Mouse (Mus musculus) urinary bladder, adult 2 months (tissue): ENCODE measurements around the gene Ift57. TPM values are rescaled to one million over a fixed set of nuclear protein-coding genes. Genes with fewer than 3 reads are reported as not detected.

ENCODE experiments used
- DNase-seq: peaks from one replicate; pipeline ENCODE4 v3.0.0; 2022; ENCODE audit warnings: low spot score
- polyA plus RNA-seq: library from polyadenylated mRNA; depleted of rRNA; stranded (reverse); fragments of >200 nt; gene quantifications from 2 replicates; pipeline ENCODE4 v1.2.3, GENCODE M21; 2012; rRNA removed

Gene Ift57
- polyA plus RNA-seq, 1 experiment: 26.5 TPM

- no peak for DNase-seq
These were observed 93.4 kb downstream of the Ift57 start for GRCm38 (mm10) chr16:49792446-49792878.

- DNase-seq: no peak
These were observed 94.6 kb downstream of the Ift57 start for GRCm38 (mm10) chr16:49793596-49793995.

- DNase-seq: no peak
These were observed 97.2 kb downstream of the Ift57 start for GRCm38 (mm10) chr16:49796271-49796670.

- no peak for DNase-seq
These were observed 97.9 kb downstream of the Ift57 start for GRCm38 (mm10) chr16:49796954-49797353.

- DNase-seq: no peak
These were observed 99.8 kb downstream of the Ift57 start for GRCm38 (mm10) chr16:49798790-49799189.

GRCm38 (mm10) chr16:49799597-49800561 is 100.8 kb downstream of the Ift57 start, which contains the start of gene Cd47:
TSS of gene Cd47 (plus strand) at chr16:49800533.
- no peak for DNase-seq

- no peak for DNase-seq
These were observed 102.0 kb downstream of the Ift57 start for GRCm38 (mm10) chr16:49800996-49801395.

- DNase-seq: no peak
These were observed 102.4 kb downstream of the Ift57 start for GRCm38 (mm10) chr16:49801399-49801798.

GRCm38 (mm10) chr16:49802993-49803392 is 104.0 kb downstream of the Ift57 start:
- no peak for DNase-seq

GRCm38 (mm10) chr16:49803932-49804461 is 105.0 kb downstream of the Ift57 start:
- DNase-seq: no peak

- DNase-seq: no peak
These were observed 107.9 kb downstream of the Ift57 start for GRCm38 (mm10) chr16:49806920-49807319.

GRCm38 (mm10) chr16:49807419-49807841 is 108.4 kb downstream of the Ift57 start:
- DNase-seq: no peak

- no peak for DNase-seq
These were observed 108.9 kb downstream of the Ift57 start for GRCm38 (mm10) chr16:49807862-49808430.

GRCm38 (mm10) chr16:49811897-49812296 is 112.9 kb downstream of the Ift57 start:
- no peak for DNase-seq

GRCm38 (mm10) chr16:49812821-49813616 is 114.0 kb downstream of the Ift57 start:
- DNase-seq: no peak

GRCm38 (mm10) chr16:49814419-49814818 is 115.4 kb downstream of the Ift57 start:
- DNase-seq: no peak

Other genes starting within 250 kb of the Ift57 start
- gene Cd47, start 101.3 kb downstream of the Ift57 start, polyA plus RNA-seq: 84.4 and 84.8 TPM in 2 replicates